Mouse (Mus musculus) heart, postnatal 0 days (tissue): ENCODE measurements around the gene Dnajc7. TPM values are rescaled to one million over a fixed set of nuclear protein-coding genes. Genes with fewer than 3 reads are reported as not detected.
"Not testable (repeated sequence)": the region's sequence is repeated elsewhere in the genome, so short reads cannot be mapped to it uniquely, and the experiment has no call there.

Source experiments
- ATAC-seq: fragments of 200-750 bp; cut with Nextera tagmentation; 2 replicates; pipeline ENCODE4 v1.8.0; 2017; ENCODE audit warnings: low read depth, moderate number of reproducible peaks, moderate library complexity; ENCODE audit not compliant: insufficient read depth
- DNase-seq: peaks from one replicate; pipeline ENCODE4 v3.0.0-alpha.2; 2016; ENCODE audit warnings: low spot score
- H3K27ac ChIP-seq: fragments of 300-500 bp; sonication (generic); 2 replicates; pipeline ENCODE4 v1.5.1; 2014; ENCODE audit warnings: low read depth, mild to moderate bottlenecking
- H3K27me3 ChIP-seq: fragments of 300-500 bp; sonication (generic); 2 replicates; pipeline ENCODE4 v1.6.1; 2014; ENCODE audit warnings: low read length, mixed read lengths; ENCODE audit not compliant: control insufficient read depth, insufficient read depth
- H3K36me3 ChIP-seq: fragments of 300-500 bp; sonication (generic); replicated peaks from 2 replicates; pipeline ENCODE4 v1.6.1; 2014; ENCODE audit warnings: low read length, mixed read lengths; ENCODE audit not compliant: control insufficient read depth, insufficient read depth
- H3K4me1 ChIP-seq: fragments of 300-500 bp; sonication (generic); 2 replicates; pipeline ENCODE4 v1.6.1; 2014; ENCODE audit warnings: antibody characterized with exemption; ENCODE audit not compliant: control insufficient read depth, insufficient read depth
- H3K4me2 ChIP-seq: fragments of 300-500 bp; sonication (generic); 2 replicates; pipeline ENCODE4 v1.6.1; 2014; ENCODE audit warnings: low read depth, mild to moderate bottlenecking, low read length, moderate library complexity
- H3K4me3 ChIP-seq: fragments of 300-500 bp; sonication (generic); 2 replicates; pipeline ENCODE4 v1.5.1; 2014; ENCODE audit warnings: low read depth, low read length
- H3K9ac ChIP-seq: fragments of 300-500 bp; sonication (generic); replicated peaks from 2 replicates; pipeline ENCODE4 v1.6.1; 2014; ENCODE audit warnings: low read depth, low read length, mixed read lengths
- H3K9me3 ChIP-seq: fragments of 300-500 bp; sonication (generic); replicated peaks from 2 replicates; pipeline ENCODE4 v1.6.1; 2016; ENCODE audit warnings: low read length; ENCODE audit not compliant: control insufficient read depth
- CTCF ChIP-seq: IDR thresholded peaks from 2 replicates; pipeline ENCODE4 v1.5.1; 2016; ENCODE audit warnings: antibody characterized with exemption, control low read depth, low read depth
- EP300 ChIP-seq: IDR thresholded peaks from 2 replicates; pipeline ENCODE4 v1.6.1; 2016; ENCODE audit warnings: antibody characterized with exemption, low read depth
- WGBS: fragments of 180-500 bp; shearing (Covaris S2); extraction: QIAGEN DNeasy Blood & Tissue Kit; methylation state at CpG from one replicate; pipeline ENCODE4 v1.1.7; 2014; 5-methylcytosine and 5-hydroxymethylcytosine counted together
- polyA plus RNA-seq: library from polyadenylated mRNA; unstranded; fragments of >200 nt; fragmentation: Nextera tagmentation; extraction: Ambion mirVana; gene quantifications from 2 replicates; pipeline ENCODE4 v1.2.1, GENCODE M21; 2015
- total RNA-seq: library from RNA; depleted of rRNA; stranded (reverse); fragments of >200 nt; gene quantifications from 2 replicates; pipeline ENCODE4 v1.2.3, GENCODE M21; 2014; ENCODE audit warnings: low replicate concordance

The Dnajc7 gene
- total and polyA plus RNA-seq, 2 experiments from 2014 or later, result 98.5 to 173 TPM

- no peak; the same call in 1 of the 2 replicates for TF ChIP-seq EP300
- TF ChIP-seq CTCF, result peak; percentile 88
- H3K4me1 ChIP-seq, result peaks cover 23% of the 10 kb centered on the region
- WGBS, result under 1% methylated on average over 24 of the region's 24 CpGs
- H3K9me3 ChIP-seq, result no peaks in the 10 kb centered on the region
- H3K27ac ChIP-seq, result peak overlapping the region; percentile 92
- DNase-seq (peak; percentile 96), ATAC-seq (peak; percentile 83)
- peaks cover 20% of the 10 kb centered on the region for H3K36me3 ChIP-seq
- H3K9ac ChIP-seq, result peak overlapping the region; percentile 74
- H3K27me3 ChIP-seq, result no peaks in the 10 kb centered on the region
- peak overlapping the region; percentile 69 for H3K4me2 ChIP-seq
- peak overlapping the region; percentile 85 for H3K4me3 ChIP-seq
Observed at GRCm38 (mm10) chr11:100622714-100623113, 2.7 kb upstream of the Dnajc7 start.

GRCm38 (mm10) chr11:100619485-100619975 lies 438 bp downstream of the Dnajc7 start:
- no peaks in the 10 kb centered on the region for H3K9me3 ChIP-seq
- peaks cover 5% of the 10 kb centered on the region; the same call in 1 of the 2 replicates for H3K36me3 ChIP-seq
- H3K4me1 ChIP-seq, result peaks cover 25% of the 10 kb centered on the region
- peak overlapping the region; percentile 90 for H3K4me2 ChIP-seq
- 0% methylated on average over 40 of the region's 40 CpGs for WGBS
- peak overlapping the region; percentile 91 for H3K9ac ChIP-seq
- no peaks in the 10 kb centered on the region for H3K27me3 ChIP-seq
- ATAC-seq (peak; percentile 93), DNase-seq (peak; percentile 92)
- H3K4me3 ChIP-seq, result peak overlapping the region; percentile 95
- H3K27ac ChIP-seq, result peak overlapping the region; percentile 98
- TF ChIP-seq EP300 (peak; percentile 67; the same call in 1 of the 2 replicates), CTCF (no peak; the same call in 1 of the 2 replicates)

GRCm38 (mm10) chr11:100618761-100619484 lies 1.0 kb downstream of the Dnajc7 start, which contains the start of gene Nkiras2:
TSS of gene Nkiras2 (plus strand) at chr11:100619244.
- H3K4me3 ChIP-seq, result peak within 1 kb of the TSS; percentile 95
- TF ChIP-seq CTCF, result no peak
- TF ChIP-seq EP300, result no peak
- ATAC-seq (peak; percentile 68), DNase-seq (peak; percentile 90)
- peaks cover 21% of the 10 kb centered on the region for H3K4me1 ChIP-seq
- peak within 1 kb of the TSS; percentile 91 for H3K9ac ChIP-seq
- no peaks in the 10 kb centered on the region for H3K27me3 ChIP-seq
- peak within 1 kb of the TSS; percentile 90 for H3K4me2 ChIP-seq
- H3K36me3 ChIP-seq, result peaks cover 4% of the 10 kb centered on the region; the same call in 1 of the 2 replicates
- no peaks in the 10 kb centered on the region for H3K9me3 ChIP-seq
- peak within 1 kb of the TSS; percentile 98 for H3K27ac ChIP-seq
- 0% methylated on average over 34 of the region's 36 CpGs for WGBS

- TF ChIP-seq CTCF (no peak), EP300 (no peak)
- Histone ChIP-seq H3K9ac (no peak overlapping the region), H3K9me3 (no peaks in the 10 kb centered on the region), H3K4me3 (no peak overlapping the region), H3K27ac (no peak overlapping the region), H3K27me3 (no peaks in the 10 kb centered on the region), H3K36me3 (peaks cover 4% of the 10 kb centered on the region; the same call in 1 of the 2 replicates), H3K4me2 (peak overlapping the region; percentile 90), H3K4me1 (peaks cover 23% of the 10 kb centered on the region)
- no peak for ATAC-seq
- WGBS, result 52% methylated on average over 4 of the region's 4 CpGs
- DNase-seq, result no peak
Observed at GRCm38 (mm10) chr11:100617480-100617879, 2.5 kb downstream of the Dnajc7 start.

GRCm38 (mm10) chr11:100616836-100617235 lies 3.1 kb downstream of the Dnajc7 start:
- ATAC-seq, DNase-seq, H3K27me3 ChIP-seq, H3K9ac ChIP-seq, H3K4me2 ChIP-seq, H3K9me3 ChIP-seq, H3K4me3 ChIP-seq, H3K27ac ChIP-seq, H3K36me3 ChIP-seq: not testable (repeated sequence)
- H3K4me1 ChIP-seq, result peaks cover 23% of the 10 kb centered on the region
- 92% methylated on average over 7 of the region's 7 CpGs for WGBS
